Mouse (Mus musculus) megakaryocyte-erythroid progenitor cell, adult 5-6 weeks (primary cell): ENCODE measurements around the gene Nxpe4. TPM values are rescaled to one million over a fixed set of nuclear protein-coding genes. Genes with fewer than 3 reads are reported as not detected.

Experiments used
- ATAC-seq: replicated peaks from 2 replicates; pipeline ENCODE4 v1.8.0; 2016; ENCODE audit warnings: mild to moderate bottlenecking, inconsistent platforms; ENCODE audit not compliant: severe bottlenecking, poor library complexity, low FRiP score, low TSS enrichment
- total RNA-seq, 2 experiments: library from RNA; stranded (forward) in 1 of 2; stranded (reverse) in 1 of 2; fragments of 200-1000, 215-1000 nt in 1 of 2; fragments of >200 nt in 1 of 2; fragmentation: Nextera tagmentation in 1 of 2; gene quantifications; 2 replicates each; pipeline ENCODE4 v1.2.3; 2014 to 2017

The Nxpe4 gene
- total RNA-seq, 2 experiments from 2014 or later = 11.2 to 22.7 TPM

DNA sequence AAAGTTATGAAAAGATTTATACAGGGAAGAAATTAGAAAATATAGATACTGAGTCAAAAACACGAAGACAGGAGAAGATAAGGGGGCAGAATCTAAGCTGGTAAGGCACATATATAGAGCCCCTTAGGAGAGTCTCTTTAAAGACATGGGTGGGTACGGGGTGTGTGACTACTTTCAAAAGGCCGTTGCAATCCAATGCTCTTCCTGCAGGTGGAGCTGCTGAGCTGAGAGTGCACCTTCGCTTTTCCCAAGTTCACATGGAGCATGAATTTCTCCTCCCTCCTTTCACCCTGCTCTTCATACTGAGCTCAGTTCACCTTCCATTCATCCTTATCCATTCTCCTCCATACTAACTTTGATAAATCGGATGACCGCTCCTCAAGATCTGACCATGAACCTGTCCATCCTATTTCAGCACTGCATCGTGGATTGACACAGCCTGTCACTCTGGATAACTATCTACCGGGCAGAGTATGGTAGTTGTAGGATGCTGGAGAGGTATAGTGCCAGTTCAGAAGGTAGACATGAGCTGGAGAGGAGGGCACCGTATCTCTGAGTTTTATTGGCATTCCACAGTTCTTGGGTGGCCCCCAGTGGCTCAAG, 76.4 kb downstream of the Nxpe4 start:
- ATAC-seq = peak; percentile 59; the same call in 1 of the 2 replicates

DNA sequence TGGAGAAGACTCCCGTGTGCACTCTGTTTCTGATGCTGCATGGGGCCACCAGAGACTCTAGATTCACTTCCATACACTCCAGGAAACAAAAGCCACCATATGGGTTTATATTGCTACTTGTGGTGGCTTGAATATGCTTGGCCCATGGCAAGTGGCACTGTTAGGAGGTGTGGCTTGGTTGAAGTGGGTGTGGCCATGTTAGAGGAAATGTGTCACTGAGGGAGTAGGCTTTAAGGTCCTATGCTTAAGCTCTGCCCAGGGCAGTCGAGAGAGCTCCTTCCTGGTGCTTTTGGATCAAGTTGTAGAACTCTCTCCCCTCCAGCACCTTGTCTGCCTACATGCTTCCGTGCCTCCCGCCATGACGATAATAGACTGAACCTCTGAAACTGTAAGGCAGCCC, 77.6 kb downstream of the Nxpe4 start:
- no peak for ATAC-seq

- no peak for ATAC-seq
Measured at GRCm38 (mm10) chr9:48240431-48240830, 78.6 kb downstream of the Nxpe4 start.

DNA sequence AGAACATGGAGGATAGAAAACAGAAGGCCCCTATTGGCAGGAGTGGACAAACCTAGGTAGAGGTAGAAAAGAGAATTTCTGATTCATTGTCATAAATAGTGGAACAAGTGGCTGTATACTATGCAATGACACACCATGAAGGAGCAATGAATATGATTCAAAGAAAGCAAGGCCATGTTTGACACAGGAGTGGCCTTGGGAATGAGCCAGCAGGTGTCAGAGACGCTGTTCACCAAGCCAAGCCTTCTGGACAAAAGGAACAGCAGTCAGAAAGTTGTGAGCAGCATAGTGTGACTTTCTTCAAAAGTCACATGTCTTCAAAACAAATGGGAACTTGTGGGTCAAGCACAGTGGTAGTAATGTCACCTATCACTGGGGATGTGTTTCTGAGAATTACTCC, 80.0 kb downstream of the Nxpe4 start:
- no peak for ATAC-seq

- no peak for ATAC-seq
Measured at GRCm38 (mm10) chr9:48242756-48243155, 80.9 kb downstream of the Nxpe4 start.

- no peak for ATAC-seq
Measured at GRCm38 (mm10) chr9:48244175-48244574, 82.4 kb downstream of the Nxpe4 start.

GRCm38 (mm10) chr9:48245525-48245924, 83.7 kb downstream of the Nxpe4 start:
- no peak for ATAC-seq

- ATAC-seq = no peak
Measured at GRCm38 (mm10) chr9:48247276-48247675, 85.5 kb downstream of the Nxpe4 start.

- ATAC-seq = no peak
Measured at GRCm38 (mm10) chr9:48252236-48252635, 90.4 kb downstream of the Nxpe4 start.

DNA sequence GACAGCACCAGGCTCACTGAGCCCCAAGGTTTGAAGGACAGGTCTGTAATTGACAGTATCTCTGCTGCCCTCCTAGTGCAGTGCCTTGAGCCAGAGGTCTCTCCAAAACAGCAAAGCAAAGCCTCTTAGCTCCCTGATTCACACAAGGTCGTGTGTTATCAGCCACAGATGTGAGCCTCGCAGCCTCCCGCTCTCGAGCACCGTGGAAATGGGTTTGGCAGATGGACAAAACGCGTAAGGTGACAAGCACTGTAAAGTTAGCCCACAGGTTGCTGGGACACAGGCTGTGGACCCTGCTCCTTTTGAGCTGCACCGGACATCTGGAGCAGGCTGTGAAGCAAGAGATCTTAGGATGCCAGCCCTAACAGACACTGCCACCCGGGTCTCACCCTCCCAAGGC, 95.2 kb downstream of the Nxpe4 start:
- no peak for ATAC-seq

GRCm38 (mm10) chr9:48257741-48258423, 96.1 kb downstream of the Nxpe4 start:
- ATAC-seq = 0 out of 2 replicates have a peak, but pooled peaks have one; percentile 56

GRCm38 (mm10) chr9:48264616-48265015, 102.8 kb downstream of the Nxpe4 start:
- no peak for ATAC-seq

DNA sequence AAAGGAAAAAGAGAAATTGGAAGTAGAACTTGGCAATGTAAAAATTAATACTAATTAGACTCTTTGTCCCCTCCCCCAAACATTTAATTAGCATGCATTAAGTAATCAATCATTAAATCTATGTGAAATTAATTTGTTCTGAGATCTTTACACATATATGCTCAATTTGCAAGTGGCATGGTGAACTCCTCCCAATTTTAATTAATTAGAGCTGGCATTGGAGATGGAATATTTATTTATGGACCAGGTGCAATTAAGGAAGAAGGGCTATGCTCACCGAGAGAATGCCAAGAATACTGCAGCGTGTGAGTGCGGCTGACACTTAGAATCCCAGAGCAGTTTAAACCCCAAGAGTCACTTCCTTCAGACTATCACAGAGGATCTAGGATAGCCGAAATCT, 103.7 kb downstream of the Nxpe4 start:
- ATAC-seq = no peak

GRCm38 (mm10) chr9:48266286-48267027, 104.6 kb downstream of the Nxpe4 start:
- peak; percentile 96 for ATAC-seq

- ATAC-seq = peak; percentile 91
Measured at GRCm38 (mm10) chr9:48267028-48267441, 105.2 kb downstream of the Nxpe4 start.

DNA sequence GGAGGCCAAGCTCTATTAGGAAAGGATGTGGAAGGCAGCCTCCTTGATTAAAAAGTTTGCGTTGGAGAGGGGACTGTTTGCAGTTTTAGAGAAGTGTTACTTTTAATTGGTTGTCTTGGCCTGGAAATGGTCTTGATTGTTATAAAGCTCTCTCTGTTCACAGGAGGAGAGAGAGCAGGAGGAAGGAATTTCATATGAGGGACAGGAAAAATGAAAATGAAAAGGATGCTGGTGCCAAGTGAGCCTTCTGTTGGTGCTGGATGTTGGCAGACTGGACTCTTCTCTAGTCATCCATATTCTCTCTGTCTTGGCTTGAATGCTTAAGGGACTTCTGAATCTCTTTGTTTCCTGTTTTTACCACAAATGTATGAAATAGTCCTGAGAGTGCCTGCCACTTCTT, 106.1 kb downstream of the Nxpe4 start:
- no peak for ATAC-seq

GRCm38 (mm10) chr9:48276831-48277230, 115.0 kb downstream of the Nxpe4 start:
- no peak for ATAC-seq

DNA sequence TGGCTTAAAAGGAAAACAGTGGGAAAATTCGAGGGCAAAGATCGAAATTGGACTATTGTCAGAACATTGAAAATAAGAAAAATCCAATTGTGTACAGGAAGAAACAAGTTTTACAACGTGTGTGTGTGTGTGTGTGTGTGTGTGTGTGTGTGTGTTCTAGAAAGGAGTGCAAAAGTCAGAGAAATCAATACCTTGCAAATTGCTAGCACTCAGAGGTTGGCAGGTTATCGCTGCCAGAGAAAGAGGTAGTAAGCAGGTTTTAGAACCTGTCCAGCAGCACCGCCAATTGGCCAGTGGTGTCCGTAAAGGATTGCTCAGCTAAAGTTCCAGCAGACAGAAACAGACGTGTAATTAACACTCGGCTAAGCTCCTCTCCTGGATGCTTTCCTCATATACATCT, 122.4 kb downstream of the Nxpe4 start:
- no peak for ATAC-seq

GRCm38 (mm10) chr9:48290281-48290680, 128.5 kb downstream of the Nxpe4 start:
- ATAC-seq = no peak

DNA sequence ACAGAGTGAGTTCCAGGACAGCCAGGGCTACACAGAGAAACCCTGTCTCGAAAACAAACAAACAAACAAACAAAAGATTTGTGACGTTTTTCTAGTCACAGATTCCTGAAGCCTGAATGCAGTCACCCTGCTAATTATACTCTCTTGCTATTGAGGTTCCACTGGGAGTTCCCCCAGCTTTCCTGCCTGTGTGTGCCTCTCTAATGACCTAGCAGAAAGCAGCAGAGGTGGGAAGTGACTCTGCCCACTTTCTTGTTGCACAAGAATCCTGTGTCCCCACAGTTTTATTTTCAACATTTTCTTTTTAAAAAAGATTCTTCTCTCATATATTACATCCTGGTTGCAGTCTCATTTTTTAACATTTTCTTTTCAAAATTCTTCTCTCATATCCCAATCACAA, 132.9 kb downstream of the Nxpe4 start:
- ATAC-seq = no peak

- no peak for ATAC-seq
Measured at GRCm38 (mm10) chr9:48298983-48299382, 137.2 kb downstream of the Nxpe4 start.
